Mouse (Mus musculus): ENCODE data around the gene Crxos. TPM values are rescaled to one million over a fixed set of nuclear protein-coding genes. Genes with fewer than 3 reads are reported as not detected.
A peak's percentile ranks its signal among the peaks of the same experiment; 100 is the strongest.
"Not testable (repeated sequence)": the region's sequence is repeated elsewhere in the genome, so short reads cannot be mapped to it uniquely, and the experiment has no call there.

Gene Crxos
- polyA plus RNA-seq, 1 experiment from 2014 or later = not detected

DNA sequence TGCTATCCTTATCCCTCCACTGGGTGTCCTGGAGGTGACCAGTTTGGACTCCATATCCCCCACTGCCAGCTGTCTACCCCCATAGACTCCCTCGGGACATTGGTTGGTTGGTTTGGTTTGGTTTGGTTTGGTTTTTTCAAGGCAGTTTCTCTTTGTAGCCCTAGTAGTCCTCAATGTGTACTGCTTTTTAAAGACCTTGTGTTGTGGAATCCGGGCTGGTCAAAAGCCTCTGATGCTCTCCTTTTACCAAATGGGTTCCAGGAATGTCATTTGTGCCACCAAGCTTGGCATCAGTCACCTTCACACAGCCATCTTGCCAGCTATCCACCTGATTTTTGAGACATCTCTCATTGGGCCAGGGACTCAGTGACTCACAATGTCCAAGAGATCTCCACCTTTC is 32.3 kb downstream of the Crxos start:
- no peaks in the 10 kb centered on the region for H3K9me3 ChIP-seq (replicated peaks; ENCODE audit: control insufficient read depth, low read length)
- DNase-seq (ENCODE audit: low spot score) = no peak
- no peak overlapping the region for H3K9ac ChIP-seq (replicated peaks; ENCODE audit: low read length)
- ATAC-seq (replicated peaks; ENCODE audit: insufficient number of reproducible peaks, low FRiP score, low TSS enrichment, low read depth) = no peak
- H3K27ac ChIP-seq (replicated peaks; ENCODE audit: low read depth, low read length) = no peak overlapping the region
- H3K27me3 ChIP-seq (ENCODE audit: control insufficient read depth, insufficient read depth, low read length) = no peaks in the 10 kb centered on the region
- 89% methylated on average over 2 of the region's 2 CpGs for WGBS
- no peaks in the 10 kb centered on the region for H3K4me1 ChIP-seq (ENCODE audit: control insufficient read depth, insufficient read depth, low read length)
- H3K4me3 ChIP-seq (ENCODE audit: low read depth, low read length) = no peak overlapping the region
- H3K4me2 ChIP-seq (ENCODE audit: low read depth, low read length) = no peak overlapping the region
- peaks cover 10% of the 10 kb centered on the region for H3K36me3 ChIP-seq (replicated peaks; ENCODE audit: control insufficient read depth, insufficient read depth, low read depth, low read length)

DNA sequence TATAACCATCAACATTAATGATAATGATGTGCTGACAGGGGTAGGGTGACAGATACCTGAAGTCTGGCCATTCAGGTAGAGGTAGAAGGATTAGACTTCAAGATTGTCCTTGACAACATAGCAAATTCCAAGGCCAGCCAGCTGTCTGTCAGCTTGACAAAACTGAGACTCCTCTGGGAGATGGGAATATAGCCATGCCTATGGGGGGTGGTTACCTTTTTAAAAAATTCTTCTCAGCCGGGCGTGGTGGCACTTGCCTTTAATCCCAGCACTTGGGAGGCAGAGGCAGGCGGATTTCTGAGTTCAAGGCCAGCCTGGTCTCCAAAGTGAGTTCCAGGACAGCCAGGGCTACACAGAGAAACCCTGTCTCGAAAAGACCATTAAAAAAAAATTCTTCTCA is 33.3 kb downstream of the Crxos start:
- not testable (repeated sequence) for H3K27me3 ChIP-seq (ENCODE audit: control insufficient read depth, insufficient read depth, low read length); H3K4me3 ChIP-seq (ENCODE audit: low read depth, low read length); ATAC-seq (replicated peaks; ENCODE audit: insufficient number of reproducible peaks, low FRiP score, low TSS enrichment, low read depth); H3K4me1 ChIP-seq (ENCODE audit: control insufficient read depth, insufficient read depth, low read length); DNase-seq (ENCODE audit: low spot score); H3K9ac ChIP-seq (replicated peaks; ENCODE audit: low read length); H3K4me2 ChIP-seq (ENCODE audit: low read depth, low read length); H3K27ac ChIP-seq (replicated peaks; ENCODE audit: low read depth, low read length); H3K9me3 ChIP-seq (replicated peaks; ENCODE audit: control insufficient read depth, low read length)
- 91% methylated on average over 4 of the region's 4 CpGs for WGBS
- H3K36me3 ChIP-seq (replicated peaks; ENCODE audit: control insufficient read depth, insufficient read depth, low read depth, low read length) = peaks cover 15% of the 10 kb centered on the region

- Histone ChIP-seq H3K4me2 (ENCODE audit: low read depth, low read length) (no peak overlapping the region), H3K27ac (replicated peaks; ENCODE audit: low read depth, low read length) (no peak overlapping the region), H3K36me3 (replicated peaks; ENCODE audit: control insufficient read depth, insufficient read depth, low read depth, low read length) (peaks cover 15% of the 10 kb centered on the region), H3K9me3 (replicated peaks; ENCODE audit: control insufficient read depth, low read length) (no peaks in the 10 kb centered on the region), H3K27me3 (ENCODE audit: control insufficient read depth, insufficient read depth, low read length) (no peaks in the 10 kb centered on the region), H3K4me3 (ENCODE audit: low read depth, low read length) (no peak overlapping the region), H3K4me1 (ENCODE audit: control insufficient read depth, insufficient read depth, low read length) (no peaks in the 10 kb centered on the region), H3K9ac (replicated peaks; ENCODE audit: low read length) (no peak overlapping the region)
- no peak for ATAC-seq (replicated peaks; ENCODE audit: insufficient number of reproducible peaks, low FRiP score, low TSS enrichment, low read depth)
- 81% methylated on average over 3 of the region's 3 CpGs for WGBS
- no peak for DNase-seq (ENCODE audit: low spot score)
Observed at GRCm38 (mm10) chr7:15916134-15916723, 33.8 kb downstream of the Crxos start.

GRCm38 (mm10) chr7:15916996-15917395 is 34.6 kb downstream of the Crxos start:
- no peak overlapping the region for H3K4me3 ChIP-seq (ENCODE audit: low read depth, low read length)
- no peak for ATAC-seq (replicated peaks; ENCODE audit: insufficient number of reproducible peaks, low FRiP score, low TSS enrichment, low read depth)
- H3K36me3 ChIP-seq (replicated peaks; ENCODE audit: control insufficient read depth, insufficient read depth, low read depth, low read length) = peaks cover 15% of the 10 kb centered on the region
- no peaks in the 10 kb centered on the region for H3K27me3 ChIP-seq (ENCODE audit: control insufficient read depth, insufficient read depth, low read length)
- no peaks in the 10 kb centered on the region for H3K4me1 ChIP-seq (ENCODE audit: control insufficient read depth, insufficient read depth, low read length)
- H3K9me3 ChIP-seq (replicated peaks; ENCODE audit: control insufficient read depth, low read length) = no peaks in the 10 kb centered on the region
- no peak for DNase-seq (ENCODE audit: low spot score)
- no peak overlapping the region for H3K27ac ChIP-seq (replicated peaks; ENCODE audit: low read depth, low read length)
- no peak overlapping the region for H3K9ac ChIP-seq (replicated peaks; ENCODE audit: low read length)
- no peak overlapping the region for H3K4me2 ChIP-seq (ENCODE audit: low read depth, low read length)
- WGBS = 76% methylated on average over 4 of the region's 4 CpGs

DNA sequence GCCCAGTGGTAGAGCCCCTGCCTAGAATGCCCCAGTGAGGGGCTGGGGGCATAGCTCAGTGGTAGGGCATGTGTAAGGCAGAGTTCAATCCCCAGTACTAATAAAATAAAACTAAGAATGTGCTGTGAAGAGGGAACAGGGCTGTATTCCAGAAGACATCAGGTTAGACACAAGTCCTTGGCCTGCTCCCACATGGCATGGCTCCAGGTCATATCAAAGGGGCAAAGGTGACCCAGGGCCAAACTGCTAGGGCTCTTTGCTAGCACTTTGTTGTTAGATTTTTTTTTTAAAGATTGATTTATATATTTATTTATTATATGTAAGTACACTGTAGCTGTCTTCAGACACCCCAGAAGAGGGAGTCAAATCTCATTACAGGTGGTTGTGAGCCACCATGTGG is 36.0 kb downstream of the Crxos start:
- H3K4me2 ChIP-seq (ENCODE audit: low read depth, low read length) = no peak overlapping the region
- H3K36me3 ChIP-seq (replicated peaks; ENCODE audit: control insufficient read depth, insufficient read depth, low read depth, low read length) = peaks cover 15% of the 10 kb centered on the region
- H3K9me3 ChIP-seq (replicated peaks; ENCODE audit: control insufficient read depth, low read length) = no peaks in the 10 kb centered on the region
- H3K27me3 ChIP-seq (ENCODE audit: control insufficient read depth, insufficient read depth, low read length) = no peaks in the 10 kb centered on the region
- ATAC-seq (replicated peaks; ENCODE audit: insufficient number of reproducible peaks, low FRiP score, low TSS enrichment, low read depth) (no peak), DNase-seq (ENCODE audit: low spot score) (no peak)
- H3K4me1 ChIP-seq (ENCODE audit: control insufficient read depth, insufficient read depth, low read length) = no peaks in the 10 kb centered on the region
- H3K4me3 ChIP-seq (ENCODE audit: low read depth, low read length) = no peak overlapping the region
- H3K9ac ChIP-seq (replicated peaks; ENCODE audit: low read length) = no peak overlapping the region
- no peak overlapping the region for H3K27ac ChIP-seq (replicated peaks; ENCODE audit: low read depth, low read length)

DNA sequence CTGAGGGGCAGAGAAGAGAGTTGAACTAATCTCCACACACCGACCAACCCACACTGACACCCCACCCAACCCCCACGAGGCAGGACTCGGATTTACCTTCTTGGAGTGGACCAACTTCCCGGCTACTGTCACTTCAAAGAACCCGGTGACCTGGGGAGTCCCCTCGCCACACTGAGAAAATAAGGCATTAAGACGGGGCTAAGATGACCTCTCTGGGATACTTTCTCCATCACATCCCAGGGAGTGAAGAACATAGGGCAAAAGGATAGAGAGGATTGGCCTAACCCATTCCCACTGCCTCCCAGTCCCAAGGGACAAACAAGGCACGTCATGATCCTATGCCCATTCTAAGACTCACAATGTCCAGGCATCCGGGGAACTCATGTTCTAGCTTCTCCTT is 37.5 kb downstream of the Crxos start:
- Histone ChIP-seq H3K9ac (replicated peaks; ENCODE audit: low read length) (no peak overlapping the region), H3K4me3 (ENCODE audit: low read depth, low read length) (no peak overlapping the region), H3K27me3 (ENCODE audit: control insufficient read depth, insufficient read depth, low read length) (no peaks in the 10 kb centered on the region), H3K27ac (replicated peaks; ENCODE audit: low read depth, low read length) (no peak overlapping the region), H3K9me3 (replicated peaks; ENCODE audit: control insufficient read depth, low read length) (no peaks in the 10 kb centered on the region), H3K36me3 (replicated peaks; ENCODE audit: control insufficient read depth, insufficient read depth, low read depth, low read length) (peaks cover 15% of the 10 kb centered on the region), H3K4me1 (ENCODE audit: control insufficient read depth, insufficient read depth, low read length) (no peaks in the 10 kb centered on the region), H3K4me2 (ENCODE audit: low read depth, low read length) (peak overlapping the region; percentile 69; the same call in 1 of the 2 replicates)
- no peak for DNase-seq (ENCODE audit: low spot score)
- WGBS = 87% methylated on average over 9 of the region's 9 CpGs
- no peak for ATAC-seq (replicated peaks; ENCODE audit: insufficient number of reproducible peaks, low FRiP score, low TSS enrichment, low read depth)

GRCm38 (mm10) chr7:15920645-15921190 is 38.3 kb downstream of the Crxos start:
- H3K4me1 ChIP-seq (ENCODE audit: control insufficient read depth, insufficient read depth, low read length) = no peaks in the 10 kb centered on the region
- peak overlapping the region; percentile 70 for H3K4me3 ChIP-seq (ENCODE audit: low read depth, low read length)
- peaks cover 15% of the 10 kb centered on the region for H3K36me3 ChIP-seq (replicated peaks; ENCODE audit: control insufficient read depth, insufficient read depth, low read depth, low read length)
- no peak for DNase-seq (ENCODE audit: low spot score)
- H3K9me3 ChIP-seq (replicated peaks; ENCODE audit: control insufficient read depth, low read length) = no peaks in the 10 kb centered on the region
- no peaks in the 10 kb centered on the region for H3K27me3 ChIP-seq (ENCODE audit: control insufficient read depth, insufficient read depth, low read length)
- H3K27ac ChIP-seq (replicated peaks; ENCODE audit: low read depth, low read length) = no peak overlapping the region
- ATAC-seq (replicated peaks; ENCODE audit: insufficient number of reproducible peaks, low FRiP score, low TSS enrichment, low read depth) = no peak
- H3K9ac ChIP-seq (replicated peaks; ENCODE audit: low read length) = 0 out of 2 replicates have a peak overlapping the region, but pooled peaks have one; percentile 32
- WGBS = 90% methylated on average over 6 of the region's 6 CpGs
- H3K4me2 ChIP-seq (ENCODE audit: low read depth, low read length) = peak overlapping the region; percentile 69

DNA sequence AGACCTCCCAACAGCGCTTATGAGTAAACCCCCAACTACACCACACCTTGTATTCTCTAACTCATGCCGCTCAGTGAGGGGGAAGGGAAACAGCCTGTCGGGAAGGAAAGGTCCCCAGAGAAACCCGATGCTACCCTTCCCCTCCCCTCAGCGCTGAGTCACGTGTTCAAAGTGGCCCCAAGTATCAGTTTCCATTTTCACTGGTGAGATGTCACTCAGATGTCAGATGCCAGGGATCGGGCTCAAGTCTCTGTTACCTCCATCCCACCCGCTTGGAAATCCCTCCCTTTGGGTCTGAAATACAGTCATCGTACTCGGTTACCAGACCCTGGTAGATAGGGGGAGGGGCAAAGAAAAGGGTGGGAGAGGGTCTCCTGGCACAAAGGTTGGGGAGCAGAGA is 39.4 kb downstream of the Crxos start:
- ATAC-seq (replicated peaks; ENCODE audit: insufficient number of reproducible peaks, low FRiP score, low TSS enrichment, low read depth) (peak; percentile 57), DNase-seq (ENCODE audit: low spot score) (peak; percentile 85)
- no peaks in the 10 kb centered on the region for H3K9me3 ChIP-seq (replicated peaks; ENCODE audit: control insufficient read depth, low read length)
- under 1% methylated on average over 10 of the region's 10 CpGs for WGBS
- peak overlapping the region; percentile 80 for H3K9ac ChIP-seq (replicated peaks; ENCODE audit: low read length)
- H3K27ac ChIP-seq (replicated peaks; ENCODE audit: low read depth, low read length) = peak overlapping the region; percentile 68
- no peaks in the 10 kb centered on the region for H3K4me1 ChIP-seq (ENCODE audit: control insufficient read depth, insufficient read depth, low read length)
- H3K27me3 ChIP-seq (ENCODE audit: control insufficient read depth, insufficient read depth, low read length) = no peaks in the 10 kb centered on the region
- peak overlapping the region; percentile 69 for H3K4me2 ChIP-seq (ENCODE audit: low read depth, low read length)
- peak overlapping the region; percentile 70 for H3K4me3 ChIP-seq (ENCODE audit: low read depth, low read length)
- peaks cover 15% of the 10 kb centered on the region for H3K36me3 ChIP-seq (replicated peaks; ENCODE audit: control insufficient read depth, insufficient read depth, low read depth, low read length)
